Mouse (Mus musculus): ENCODE data around the gene Gm11060. TPM values are rescaled to one million over a fixed set of nuclear protein-coding genes. Genes with fewer than 3 reads are reported as not detected.

Gm11060 gene
- total and polyA plus RNA-seq, 3 experiments = not detected

- TF ChIP-seq SMC3 (IDR thresholded peaks at IDR 0.05; ENCODE audit: low read depth, low read length) = no peak
- no peak for TF ChIP-seq RCOR1 (conservative IDR thresholded peaks at IDR 0.05; ENCODE audit: low read depth, low read length)
- TF ChIP-seq CTCF (conservative IDR thresholded peaks at IDR 0.05 in 1 of 2, IDR thresholded peaks at IDR 0.05 in 1 of 2; ENCODE audit: low read depth in 2 of 2, low read length in 2 of 2) = no peak
- TF ChIP-seq UBTF (IDR thresholded peaks at IDR 0.05; ENCODE audit: low read depth, low read length) = no peak
- no peak for TF ChIP-seq TCF12 (IDR thresholded peaks at IDR 0.05; ENCODE audit: low read depth, low read length)
- TF ChIP-seq EP300 (IDR thresholded peaks at IDR 0.05; ENCODE audit: low read length) = no peak
- TF ChIP-seq POLR2A (IDR thresholded peaks at IDR 0.05; ENCODE audit: low read depth, low read length) = no peak
- no peak for TF ChIP-seq ELF1 (IDR thresholded peaks at IDR 0.05; ENCODE audit: low read depth, low read length)
Measured at GRCm38 (mm10) chr2:105128564-105128963, 36.7 kb downstream of the Gm11060 start.

GRCm38 (mm10) chr2:105130351-105131060 lies 38.7 kb downstream of the Gm11060 start:
- H3K4me3 ChIP-seq (replicated peaks in 1 of 3; ENCODE audit: low read depth in 2 of 3, low read length in 2 of 3, poor library complexity in 1 of 3) = no peak overlapping the region
- no peak for DNase-seq (ENCODE audit: extremely low read depth)
- no peaks in the 10 kb centered on the region for H3K36me3 ChIP-seq (replicated peaks in 1 of 2; ENCODE audit: control insufficient read depth in 1 of 2, insufficient read depth in 1 of 2, low read length in 1 of 2)
- TF ChIP-seq MYC (IDR thresholded peaks at IDR 0.05; ENCODE audit: low read depth, low read length) (no peak), JUN (IDR thresholded peaks at IDR 0.05; ENCODE audit: insufficient read depth, low read depth, low read length) (no peak), MXI1 (IDR thresholded peaks at IDR 0.05; ENCODE audit: low read depth, low read length) (no peak), ZKSCAN1 (IDR thresholded peaks at IDR 0.05; ENCODE audit: borderline replicate concordance, low read depth, low read length) (no peak)
- no peak overlapping the region for H3K4me2 ChIP-seq (ENCODE audit: insufficient read depth, low read depth, poor library complexity, severe bottlenecking)
- no peak overlapping the region for H3K27ac ChIP-seq (ENCODE audit: insufficient read depth, low read depth)
- no peaks in the 10 kb centered on the region for H3K79me2 ChIP-seq (replicated peaks; ENCODE audit: control insufficient read depth, extremely low read depth, insufficient read depth, poor library complexity, severe bottlenecking)
- H3K9ac ChIP-seq (ENCODE audit: insufficient read depth, low read depth) = no peak overlapping the region
- H3K27me3 ChIP-seq (replicated peaks) = no peaks in the 10 kb centered on the region
- H3K9me3 ChIP-seq (replicated peaks; ENCODE audit: low read length) = peaks cover 17% of the 10 kb centered on the region
- dilution Hi-C loops (cut with MboI; ENCODE audit: extremely low pct_ligation_motif_present, extremely low pct_unique_long_range_greater_than_20kb, low sequenced_read_pairs) = no loop called here
- H3K4me1 ChIP-seq (ENCODE audit: control insufficient read depth in 1 of 2, insufficient read depth in 2 of 2) = no peaks in the 10 kb centered on the region
- in situ Hi-C loops (cut with MboI; ENCODE audit: low pct_ligation_motif_present, low pct_unique_long_range_greater_than_20kb, low sequenced_read_pairs) = no loop called here

More at GRCm38 (mm10) chr2:105128564-105128963, 36.7 kb downstream of the Gm11060 start:
- no peaks in the 10 kb centered on the region for H3K27me3 ChIP-seq (replicated peaks)
- in situ Hi-C loops (cut with MboI; ENCODE audit: low pct_ligation_motif_present, low pct_unique_long_range_greater_than_20kb, low sequenced_read_pairs) = no loop called here
- no peak overlapping the region for H3K4me2 ChIP-seq (ENCODE audit: insufficient read depth, low read depth, poor library complexity, severe bottlenecking)
- no peaks in the 10 kb centered on the region for H3K4me1 ChIP-seq (ENCODE audit: control insufficient read depth in 1 of 2, insufficient read depth in 2 of 2)
- no peak overlapping the region for H3K4me3 ChIP-seq (replicated peaks in 1 of 3; ENCODE audit: low read depth in 2 of 3, low read length in 2 of 3, poor library complexity in 1 of 3)
- H3K27ac ChIP-seq (ENCODE audit: insufficient read depth, low read depth) = no peak overlapping the region
- DNase-seq (ENCODE audit: extremely low read depth) = no peak
- H3K79me2 ChIP-seq (replicated peaks; ENCODE audit: control insufficient read depth, extremely low read depth, insufficient read depth, poor library complexity, severe bottlenecking) = no peaks in the 10 kb centered on the region
- no peak overlapping the region for H3K9ac ChIP-seq (ENCODE audit: insufficient read depth, low read depth)
- no peaks in the 10 kb centered on the region for H3K36me3 ChIP-seq (replicated peaks in 1 of 2; ENCODE audit: control insufficient read depth in 1 of 2, insufficient read depth in 1 of 2, low read length in 1 of 2)
- peaks cover 18% of the 10 kb centered on the region for H3K9me3 ChIP-seq (replicated peaks; ENCODE audit: low read length)
- dilution Hi-C loops (cut with MboI; ENCODE audit: extremely low pct_ligation_motif_present, extremely low pct_unique_long_range_greater_than_20kb, low sequenced_read_pairs) = no loop called here

GRCm38 (mm10) chr2:105131061-105131810 lies 39.4 kb downstream of the Gm11060 start:
- no peaks in the 10 kb centered on the region for H3K36me3 ChIP-seq (replicated peaks in 1 of 2; ENCODE audit: control insufficient read depth in 1 of 2, insufficient read depth in 1 of 2, low read length in 1 of 2)
- H3K9ac ChIP-seq (ENCODE audit: insufficient read depth, low read depth) = no peak overlapping the region
- H3K4me2 ChIP-seq (ENCODE audit: insufficient read depth, low read depth, poor library complexity, severe bottlenecking) = no peak overlapping the region
- no peaks in the 10 kb centered on the region for H3K4me1 ChIP-seq (ENCODE audit: control insufficient read depth in 1 of 2, insufficient read depth in 2 of 2)
- in situ Hi-C loops (cut with MboI; ENCODE audit: low pct_ligation_motif_present, low pct_unique_long_range_greater_than_20kb, low sequenced_read_pairs) = no loop called here
- no peak for TF ChIP-seq POLR2A (IDR thresholded peaks at IDR 0.05; ENCODE audit: low read depth, low read length)
- TF ChIP-seq HCFC1 (IDR thresholded peaks at IDR 0.05; ENCODE audit: low read depth, low read length) = no peak
- TF ChIP-seq EP300 (IDR thresholded peaks at IDR 0.05; ENCODE audit: low read length) = no peak
- TF ChIP-seq CTCF (conservative IDR thresholded peaks at IDR 0.05 in 1 of 2, IDR thresholded peaks at IDR 0.05 in 1 of 2; ENCODE audit: low read depth in 2 of 2, low read length in 2 of 2) = no peak
- no peak for TF ChIP-seq ZMIZ1 (IDR thresholded peaks at IDR 0.05; ENCODE audit: low read depth, low read length)
- TF ChIP-seq SIN3A (IDR thresholded peaks at IDR 0.05; ENCODE audit: low read length) = no peak
- no peak for TF ChIP-seq ZNF384 (IDR thresholded peaks at IDR 0.05; ENCODE audit: low read depth, low read length)
- no peak for TF ChIP-seq ETS1 (conservative IDR thresholded peaks at IDR 0.05; ENCODE audit: low read depth, low read length)
- no peak for TF ChIP-seq ZKSCAN1 (IDR thresholded peaks at IDR 0.05; ENCODE audit: borderline replicate concordance, low read depth, low read length)
- no peak for TF ChIP-seq MAZ (IDR thresholded peaks at IDR 0.05; ENCODE audit: low read depth, low read length)
- TF ChIP-seq MEF2A (IDR thresholded peaks at IDR 0.05; ENCODE audit: borderline replicate concordance, low read depth, low read length) = no peak
- no peak for TF ChIP-seq IRF4 (IDR thresholded peaks at IDR 0.05; ENCODE audit: low read depth, low read length)
- no peak for TF ChIP-seq MXI1 (IDR thresholded peaks at IDR 0.05; ENCODE audit: low read depth, low read length)
- TF ChIP-seq BHLHE40 (IDR thresholded peaks at IDR 0.05; ENCODE audit: low read depth, low read length) = no peak
- no peak for TF ChIP-seq USF1 (IDR thresholded peaks at IDR 0.05; ENCODE audit: low read depth, low read length)
- TF ChIP-seq CHD1 (IDR thresholded peaks at IDR 0.05; ENCODE audit: low read depth, low read length) = no peak
- no peak for DNase-seq (ENCODE audit: extremely low read depth)
- H3K4me3 ChIP-seq (replicated peaks in 1 of 3; ENCODE audit: low read depth in 2 of 3, low read length in 2 of 3, poor library complexity in 1 of 3) = no peak overlapping the region
- dilution Hi-C loops (cut with MboI; ENCODE audit: extremely low pct_ligation_motif_present, extremely low pct_unique_long_range_greater_than_20kb, low sequenced_read_pairs) = no loop called here
- H3K27me3 ChIP-seq (replicated peaks) = peaks cover 2% of the 10 kb centered on the region
- no peak overlapping the region for H3K27ac ChIP-seq (ENCODE audit: insufficient read depth, low read depth)
- peaks cover 15% of the 10 kb centered on the region for H3K9me3 ChIP-seq (replicated peaks; ENCODE audit: low read length)
- H3K79me2 ChIP-seq (replicated peaks; ENCODE audit: control insufficient read depth, extremely low read depth, insufficient read depth, poor library complexity, severe bottlenecking) = no peaks in the 10 kb centered on the region

All from CH12.LX (cell line).